Mouse (Mus musculus) heart, postnatal 14 days (tissue): ENCODE results near the gene Arhgef28. TPM values are rescaled to one million over a fixed set of nuclear protein-coding genes. Genes with fewer than 3 reads are reported as not detected.
A peak's percentile ranks its signal among the peaks of the same experiment; 100 is the strongest.
"Not testable (repeated sequence)": the region's sequence is repeated elsewhere in the genome, so short reads cannot be mapped to it uniquely, and the experiment has no call there.

Experiments used
- DNase-seq, 2 experiments: peaks; one replicate each; pipeline ENCODE4 v3.0.0; 2021 to 2022
- intact Hi-C: fragments of 180-260 bp; cut with DNase I; formaldehyde crosslinking; loops from one replicate; pipeline ENCODE4 v1.15.1; 2025
- total RNA-seq, 2 experiments: library from RNA; stranded (reverse); gene quantifications; 2 replicates each; pipeline ENCODE4 v1.2.3; 2021

Gene Arhgef28
- total RNA-seq, 2 experiments from 2014 or later = 6.5 to 6.9 TPM

- intact Hi-C loops = no loop called here
- DNase-seq = peak; percentile 32 to 42
These were observed 180.3 kb downstream of the Arhgef28 start for GRCm38 (mm10) chr13:98025706-98026504.

- peak in 1 of 2 experiments; percentile 28 for DNase-seq
- intact Hi-C loops = no loop called here
These were observed 181.1 kb downstream of the Arhgef28 start for GRCm38 (mm10) chr13:98025162-98025561.

- DNase-seq = no peak
- intact Hi-C loops = no loop called here
These were observed 181.6 kb downstream of the Arhgef28 start for GRCm38 (mm10) chr13:98024680-98025079.

GRCm38 (mm10) chr13:98021906-98022305, 184.3 kb downstream of the Arhgef28 start:
- intact Hi-C loops = no loop called here
- no peak for DNase-seq

GRCm38 (mm10) chr13:98018837-98019236, 187.4 kb downstream of the Arhgef28 start:
- intact Hi-C loops, DNase-seq: not testable (repeated sequence)

GRCm38 (mm10) chr13:98016923-98017588, 189.2 kb downstream of the Arhgef28 start:
- DNase-seq = no peak

GRCm38 (mm10) chr13:98015981-98016922, 190.0 kb downstream of the Arhgef28 start:
- no peak for DNase-seq
- intact Hi-C loops = no loop called here

More at GRCm38 (mm10) chr13:98016923-98017588, 189.2 kb downstream of the Arhgef28 start:
- intact Hi-C loops = no loop called here

- intact Hi-C loops = no loop called here
- DNase-seq = no peak
These were observed 191.3 kb downstream of the Arhgef28 start for GRCm38 (mm10) chr13:98014892-98015291.

GRCm38 (mm10) chr13:98013715-98014114, 192.5 kb downstream of the Arhgef28 start:
- intact Hi-C loops = no loop called here
- no peak for DNase-seq

- intact Hi-C loops = no loop called here
- no peak for DNase-seq
These were observed 194.3 kb downstream of the Arhgef28 start for GRCm38 (mm10) chr13:98011931-98012341.

- DNase-seq = no peak
- intact Hi-C loops = no loop called here
These were observed 197.2 kb downstream of the Arhgef28 start for GRCm38 (mm10) chr13:98009070-98009469.

GRCm38 (mm10) chr13:98008588-98008987, 197.7 kb downstream of the Arhgef28 start:
- intact Hi-C loops = no loop called here
- peak; percentile 56 to 57 for DNase-seq

- DNase-seq = no peak
- intact Hi-C loops = no loop called here
These were observed 200.5 kb downstream of the Arhgef28 start for GRCm38 (mm10) chr13:98005611-98006218.

- intact Hi-C loops = no loop called here
- no peak for DNase-seq
These were observed 201.4 kb downstream of the Arhgef28 start for GRCm38 (mm10) chr13:98004647-98005414.

GRCm38 (mm10) chr13:98003690-98004089, 202.5 kb downstream of the Arhgef28 start:
- intact Hi-C loops = no loop called here
- DNase-seq = no peak

GRCm38 (mm10) chr13:98002598-98002997, 203.6 kb downstream of the Arhgef28 start:
- intact Hi-C loops = no loop called here
- no peak for DNase-seq

GRCm38 (mm10) chr13:98002121-98002520, 204.1 kb downstream of the Arhgef28 start:
- peak; percentile 30 to 51 for DNase-seq
- intact Hi-C loops = no loop called here

GRCm38 (mm10) chr13:98001719-98002118, 204.5 kb downstream of the Arhgef28 start:
- intact Hi-C loops = no loop called here

GRCm38 (mm10) chr13:98000841-98001240, 205.4 kb downstream of the Arhgef28 start:
- DNase-seq = no peak
- intact Hi-C loops = no loop called here

More at GRCm38 (mm10) chr13:98001719-98002118, 204.5 kb downstream of the Arhgef28 start:
- DNase-seq = no peak
